Mouse (Mus musculus): ENCODE data around the gene Gm11034.

DNA sequence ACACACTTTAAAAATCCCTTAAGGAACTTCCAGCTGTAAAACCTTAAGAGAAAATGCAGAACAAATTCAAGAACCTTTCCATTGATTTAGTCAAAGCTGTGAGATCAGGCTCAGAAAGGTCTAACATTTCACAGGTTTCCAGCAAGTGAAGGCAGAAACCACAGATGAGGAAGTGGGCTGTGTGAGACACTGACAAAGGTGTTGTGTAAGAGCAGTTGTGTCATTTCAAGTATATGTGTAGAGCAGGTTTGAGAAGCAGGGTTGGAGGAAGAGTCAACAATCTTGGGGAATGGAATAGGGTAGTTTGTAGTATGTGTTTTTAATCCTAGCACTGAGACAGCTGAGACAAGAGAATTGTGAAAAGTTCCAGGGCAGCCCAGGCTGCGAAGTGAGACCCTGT is 2.4 kb upstream of the Gm11034 start:
- TF ChIP-seq CTCF (IDR thresholded peaks at IDR 0.05; ENCODE audit: borderline replicate concordance, control insufficient read depth, extremely low read depth, insufficient read depth, low read length, poor library complexity) (no peak), POLR2A (IDR thresholded peaks at IDR 0.05; ENCODE audit: control insufficient read depth, extremely low read depth, insufficient read depth, low read length, poor library complexity) (no peak)
